15 mouse cellular contexts compared by ENCODE assay signal in the genomic region with DNA sequence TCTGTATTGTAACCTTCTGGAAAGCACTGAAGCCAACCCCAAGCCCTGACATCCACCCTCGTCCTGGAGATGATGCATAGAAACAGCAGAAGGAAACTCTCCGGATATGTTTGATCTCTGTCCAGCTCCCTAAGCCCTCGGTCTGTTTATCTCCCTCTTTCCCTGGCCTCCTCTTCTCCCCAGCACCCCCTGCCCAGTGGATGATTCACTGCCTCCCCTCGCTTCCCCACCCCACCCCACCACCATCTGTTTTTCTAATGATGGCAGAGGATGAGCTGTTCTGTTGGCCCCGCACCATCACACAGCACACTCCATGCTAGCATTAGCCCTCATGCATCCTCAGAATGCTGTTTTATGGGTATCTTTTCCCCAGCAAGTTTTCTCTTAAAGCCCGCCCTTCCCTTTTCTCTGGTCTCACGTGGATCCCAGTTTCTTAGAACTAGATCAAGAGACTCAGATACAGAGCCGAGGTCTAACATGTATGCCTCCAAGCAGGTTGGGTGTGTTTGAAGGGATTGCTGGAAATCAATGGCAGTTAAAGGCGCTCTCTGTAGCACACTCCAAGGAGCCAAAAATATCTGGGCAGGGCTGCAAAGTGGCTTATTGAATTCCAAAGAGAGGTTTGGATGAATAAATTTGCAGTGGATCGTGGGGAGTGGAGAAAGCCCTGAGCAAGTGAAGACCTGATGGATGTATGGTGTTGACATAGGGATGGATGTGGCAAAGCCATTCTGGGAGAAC.
DNase-seq lines count a peak whose midpoint lies in the region; ATAC-seq lines count a peak whose summit lies in the region.
"Had no signal": no experiment of that assay in that cellular context is flagged by ENCODE, and none has a peak within 500 bp of the region (broad histone marks: within the 10 kb centered on the region; RNA-seq: fewer than 3 reads in every experiment).

No protein-coding gene starts in this region.

- no peaks in the 10 kb centered on the region for H3K36me3 ChIP-seq in forebrain, embryonic 16.5 days (ENCODE audit: control insufficient read depth, insufficient read depth)
- H3K36me3 ChIP-seq in forebrain, embryonic 11.5 days (ENCODE audit: control insufficient read depth, insufficient read depth, low read length), result no peaks in the 10 kb centered on the region
- H3K36me3 ChIP-seq in midbrain, embryonic 14.5 days (ENCODE audit: control insufficient read depth, insufficient read depth, low read length), result no peaks in the 10 kb centered on the region
- H3K36me3 ChIP-seq: embryonic facial prominence, embryonic 12.5 days; heart, embryonic 13.5 days; hindbrain, embryonic 13.5 days had no signal

- H3K27ac ChIP-seq in forebrain, embryonic 16.5 days (ENCODE audit: low read length), result no peak overlapping the region
- no peak overlapping the region for H3K27ac ChIP-seq in forebrain, embryonic 11.5 days (ENCODE audit: low read depth, low read length)
- H3K27ac ChIP-seq in midbrain, embryonic 14.5 days (replicated peaks; ENCODE audit: low read depth, low read length), result no peak overlapping the region
- H3K27ac ChIP-seq: embryonic facial prominence, embryonic 12.5 days; heart, embryonic 13.5 days; hindbrain, embryonic 13.5 days had no signal

- 73% methylated on average over 10 of the region's 10 CpGs for WGBS in forebrain, embryonic 16.5 days
- WGBS in forebrain, embryonic 11.5 days, result 81% methylated on average over 10 of the region's 10 CpGs
- 84% methylated on average over 10 of the region's 10 CpGs for WGBS in midbrain, embryonic 14.5 days

- peak; percentile 45; the same call in 1 of the 2 replicates for ATAC-seq in forebrain, embryonic 16.5 days
- no peak for ATAC-seq in forebrain, embryonic 11.5 days (replicated peaks; ENCODE audit: low FRiP score)
- ATAC-seq in midbrain, embryonic 14.5 days (ENCODE audit: low FRiP score, low TSS enrichment), result no peak
- ATAC-seq: activated CD4-positive, CD25-positive, alpha-beta regulatory T cell, adult 4 months had no signal

- H3K4me1 ChIP-seq in forebrain, embryonic 16.5 days (replicated peaks; ENCODE audit: control insufficient read depth, insufficient read depth, low read length), result no peaks in the 10 kb centered on the region; the same call in 1 of the 2 replicates
- no peaks in the 10 kb centered on the region for H3K4me1 ChIP-seq in forebrain, embryonic 11.5 days (replicated peaks; ENCODE audit: control insufficient read depth, insufficient read depth, low read length)
- H3K4me1 ChIP-seq in midbrain, embryonic 14.5 days (ENCODE audit: control insufficient read depth, insufficient read depth, low read length), result no peaks in the 10 kb centered on the region
- H3K4me1 ChIP-seq: embryonic facial prominence, embryonic 12.5 days; hindbrain, embryonic 13.5 days; megakaryocyte, embryonic 14.5 days had no signal

- DNase-seq in forebrain, embryonic 11.5 days (ENCODE audit: low spot score), result no peak
- DNase-seq in layer of hippocampus, adult 9-11 months, result peak; percentile 12
- DNase-seq in layer of hippocampus, adult 9-10 months (ENCODE audit: low spot score), result no peak
- peak; percentile 66 for DNase-seq in NIH3T3 (ENCODE audit: low read depth)
- peak; percentile 63 to 80 for DNase-seq in cerebellum, postnatal 25 days
- no peak for DNase-seq in left cerebral cortex, postnatal 14 days (ENCODE audit: low spot score in 2 of 2)
- no peak for DNase-seq in midbrain, embryonic 14.5 days
- DNase-seq: liver; right cerebral cortex, adult 18-20 months had no signal

- H3K4me2 ChIP-seq in forebrain, embryonic 16.5 days (ENCODE audit: low read length), result no peak overlapping the region
- no peak overlapping the region for H3K4me2 ChIP-seq in forebrain, embryonic 11.5 days (ENCODE audit: low read depth, low read length, severe bottlenecking)
- no peak overlapping the region for H3K4me2 ChIP-seq in midbrain, embryonic 14.5 days (ENCODE audit: low read length)
- H3K4me2 ChIP-seq: embryonic facial prominence, embryonic 12.5 days; heart, embryonic 13.5 days; hindbrain, embryonic 13.5 days had no signal

- intact Hi-C loops in left cerebral cortex, postnatal 14 days (cut with DNase I), result no loop called here

- no peak overlapping the region for H3K4me3 ChIP-seq in forebrain, embryonic 16.5 days (replicated peaks; ENCODE audit: low read length)
- no peak overlapping the region for H3K4me3 ChIP-seq in forebrain, embryonic 11.5 days (ENCODE audit: low read depth, low read length)
- no peak overlapping the region for H3K4me3 ChIP-seq in midbrain, embryonic 14.5 days (replicated peaks; ENCODE audit: low read depth, low read length)
- H3K4me3 ChIP-seq: embryonic facial prominence, embryonic 12.5 days; heart, embryonic 13.5 days; hindbrain, embryonic 13.5 days; megakaryocyte, embryonic 14.5 days had no signal

- H3K9ac ChIP-seq in forebrain, embryonic 16.5 days (replicated peaks; ENCODE audit: low read depth, low read length), result no peak overlapping the region
- H3K9ac ChIP-seq in forebrain, embryonic 11.5 days (ENCODE audit: low read length), result no peak overlapping the region
- H3K9ac ChIP-seq in midbrain, embryonic 14.5 days (replicated peaks; ENCODE audit: low read length), result no peak overlapping the region
- H3K9ac ChIP-seq: embryonic facial prominence, embryonic 12.5 days; heart, embryonic 13.5 days; hindbrain, embryonic 13.5 days had no signal

- H3K27me3 ChIP-seq in forebrain, embryonic 16.5 days (replicated peaks; ENCODE audit: control insufficient read depth, insufficient read depth, low read length), result no peaks in the 10 kb centered on the region
- no peaks in the 10 kb centered on the region for H3K27me3 ChIP-seq in forebrain, embryonic 11.5 days (ENCODE audit: control insufficient read depth, insufficient read depth, low read length)
- H3K27me3 ChIP-seq in midbrain, embryonic 14.5 days (ENCODE audit: control insufficient read depth, insufficient read depth, low read length), result no peaks in the 10 kb centered on the region
- H3K27me3 ChIP-seq: embryonic facial prominence, embryonic 12.5 days; heart, embryonic 13.5 days; hindbrain, embryonic 13.5 days; megakaryocyte, embryonic 14.5 days had no signal

- H3K9me3 ChIP-seq in forebrain, embryonic 16.5 days (ENCODE audit: control insufficient read depth, low read length), result no peaks in the 10 kb centered on the region
- no peaks in the 10 kb centered on the region for H3K9me3 ChIP-seq in forebrain, embryonic 11.5 days (ENCODE audit: control insufficient read depth, low read length)
- no peaks in the 10 kb centered on the region for H3K9me3 ChIP-seq in midbrain, embryonic 14.5 days (ENCODE audit: control insufficient read depth, low read length)
- H3K9me3 ChIP-seq: embryonic facial prominence, embryonic 12.5 days; heart, embryonic 13.5 days; hindbrain, embryonic 13.5 days; megakaryocyte, embryonic 14.5 days had no signal

Comparison
In these comparisons a context has a peak if more than half of its experiments do, and no peak if none do; other contexts are left out.
1. DNase-seq: peak in layer of hippocampus, adult 9-11 months (single experiment), NIH3T3 (single experiment) and cerebellum, postnatal 25 days (2 of 2); none in forebrain, embryonic 11.5 days (single experiment), layer of hippocampus, adult 9-10 months (single experiment), left cerebral cortex, postnatal 14 days (0 of 2) and midbrain, embryonic 14.5 days (single experiment).